Mouse (Mus musculus) liver, postnatal 0 days (tissue): ENCODE results near the gene Fbf1. TPM values are rescaled to one million over a fixed set of nuclear protein-coding genes. Genes with fewer than 3 reads are reported as not detected.

Source experiments
- ATAC-seq: fragments of 200-750 bp; cut with Nextera tagmentation; 2 replicates; pipeline ENCODE4 v1.8.0; 2017; ENCODE audit warnings: mild to moderate bottlenecking, moderate library complexity
- DNase-seq: peaks from one replicate; pipeline ENCODE4 v3.0.0-alpha.2; 2016
- H3K27ac ChIP-seq: fragments of 300-500 bp; sonication (generic); 2 replicates; pipeline ENCODE4 v1.5.1; 2014; ENCODE audit warnings: antibody characterized with exemption, moderate library complexity, mild to moderate bottlenecking, low read depth
- H3K27me3 ChIP-seq: fragments of 300-500 bp; sonication (generic); 2 replicates; pipeline ENCODE4 v1.6.1; 2014; ENCODE audit warnings: low read length, control low read depth, mixed read lengths; ENCODE audit not compliant: insufficient read depth
- H3K36me3 ChIP-seq: fragments of 300-500 bp; sonication (generic); replicated peaks from 2 replicates; pipeline ENCODE4 v1.6.1; 2014; ENCODE audit warnings: mild to moderate bottlenecking, control low read depth, low read length, moderate library complexity, mixed read lengths; ENCODE audit not compliant: insufficient read depth
- H3K4me1 ChIP-seq: fragments of 300-500 bp; sonication (generic); 2 replicates; pipeline ENCODE4 v1.6.1; 2014; ENCODE audit warnings: antibody characterized with exemption, mild to moderate bottlenecking, control low read depth; ENCODE audit not compliant: insufficient read depth
- H3K4me2 ChIP-seq: fragments of 300-500 bp; sonication (generic); 2 replicates; pipeline ENCODE4 v1.6.1; 2014; ENCODE audit warnings: low read depth, mild to moderate bottlenecking, low read length, moderate library complexity, mixed read lengths
- H3K4me3 ChIP-seq: fragments of 300-500 bp; sonication (generic); 2 replicates; pipeline ENCODE4 v1.5.1; 2014; ENCODE audit warnings: low read depth, low read length
- H3K9ac ChIP-seq: fragments of 300-500 bp; sonication (generic); replicated peaks from 2 replicates; pipeline ENCODE4 v1.6.1; 2014; ENCODE audit warnings: mild to moderate bottlenecking, moderate library complexity
- H3K9me3 ChIP-seq: fragments of 300-500 bp; sonication (generic); 2 replicates; pipeline ENCODE4 v1.6.1; 2016; ENCODE audit warnings: mild to moderate bottlenecking, control low read depth, low read length, mixed read lengths
- CTCF ChIP-seq: sonication (generic); IDR thresholded peaks from 2 replicates; pipeline ENCODE4 v1.5.1; 2016; ENCODE audit warnings: antibody characterized with exemption, low read depth
- EP300 ChIP-seq: IDR thresholded peaks from 2 replicates; pipeline ENCODE4 v1.6.1; 2016; ENCODE audit warnings: antibody characterized with exemption, low read depth, mild to moderate bottlenecking
- WGBS: fragments of 180-500 bp; shearing (Covaris S2); extraction: QIAGEN DNeasy Blood & Tissue Kit; methylation state at CpG from one replicate; pipeline ENCODE4 v1.1.7; 2014; ENCODE audit not compliant: insufficient replicate concordance; 5-methylcytosine and 5-hydroxymethylcytosine counted together
- polyA plus RNA-seq: library from polyadenylated mRNA; unstranded; fragments of >200 nt; fragmentation: Nextera tagmentation; extraction: Ambion mirVana; gene quantifications from 2 replicates; pipeline ENCODE4 v1.2.1, GENCODE M21; 2015

Gene Fbf1
- 2.2 and 2.3 TPM in 2 replicates for polyA plus RNA-seq

- Histone ChIP-seq H3K4me2 (peak within 1 kb of the TSS; percentile 84), H3K27ac (peak within 1 kb of the TSS; percentile 52), H3K9me3 (no peaks in the 10 kb centered on the region), H3K36me3 (peaks cover 15% of the 10 kb centered on the region), H3K4me3 (peak within 1 kb of the TSS; percentile 72), H3K27me3 (no peaks in the 10 kb centered on the region), H3K9ac (peak within 1 kb of the TSS; percentile 71), H3K4me1 (peaks cover 18% of the 10 kb centered on the region)
- under 1% methylated on average over 40 of the region's 40 CpGs for WGBS
- DNase-seq (peak; percentile 95), ATAC-seq (peak; percentile 88)
- no peak for TF ChIP-seq EP300
- no peak for TF ChIP-seq CTCF
Measured at GRCm38 (mm10) chr11:116167884-116168439, at the start of gene Fbf1. Fbf1 (minus strand) TSS chr11:116168166.

- no peaks in the 10 kb centered on the region for H3K9me3 ChIP-seq
- H3K4me2 ChIP-seq: no peak overlapping the region
- whole genome bisulfite sequencing: 79% methylated on average over 11 of the region's 11 CpGs
Measured at GRCm38 (mm10) chr11:116216549-116216948, 48.6 kb upstream of the Fbf1 start.

GRCm38 (mm10) chr11:116215991-116216390, 48.0 kb upstream of the Fbf1 start:
- 0 out of 2 replicates have a peak, but pooled peaks cover under 1% of the 10 kb centered on the region for H3K27me3 ChIP-seq
- no peak overlapping the region for H3K9ac ChIP-seq
- no peak overlapping the region for H3K27ac ChIP-seq
- 92% methylated on average over 6 of the region's 6 CpGs for WGBS
- DNase-seq: no peak
- no peak overlapping the region for H3K4me3 ChIP-seq
- ATAC-seq: no peak
- H3K36me3 ChIP-seq: no peaks in the 10 kb centered on the region
- no peak overlapping the region for H3K4me2 ChIP-seq
- no peaks in the 10 kb centered on the region for H3K9me3 ChIP-seq
- H3K4me1 ChIP-seq: peaks cover 27% of the 10 kb centered on the region
- TF ChIP-seq CTCF: no peak
- TF ChIP-seq EP300: no peak

More at GRCm38 (mm10) chr11:116216549-116216948, 48.6 kb upstream of the Fbf1 start:
- no peak for ATAC-seq
- H3K36me3 ChIP-seq: no peaks in the 10 kb centered on the region
- no peak overlapping the region for H3K9ac ChIP-seq
- peaks cover 27% of the 10 kb centered on the region for H3K4me1 ChIP-seq
- peaks cover 6% of the 10 kb centered on the region for H3K27me3 ChIP-seq
- TF ChIP-seq CTCF (no peak), EP300 (no peak)
- no peak for DNase-seq
- no peak overlapping the region for H3K27ac ChIP-seq
- H3K4me3 ChIP-seq: no peak overlapping the region

- Histone ChIP-seq H3K4me3 (no peak overlapping the region), H3K4me2 (no peak overlapping the region), H3K9ac (no peak overlapping the region), H3K9me3 (no peaks in the 10 kb centered on the region), H3K27ac (no peak overlapping the region), H3K4me1 (peaks cover 22% of the 10 kb centered on the region), H3K27me3 (no peaks in the 10 kb centered on the region), H3K36me3 (no peaks in the 10 kb centered on the region)
- TF ChIP-seq EP300 (no peak), CTCF (peak; percentile 60)
- DNase-seq (peak; percentile 63), ATAC-seq (no peak)
- 84% methylated on average over 7 of the region's 7 CpGs for WGBS
Measured at GRCm38 (mm10) chr11:116215181-116215580, 47.2 kb upstream of the Fbf1 start.

GRCm38 (mm10) chr11:116213877-116214510, 46.0 kb upstream of the Fbf1 start:
- peaks cover 13% of the 10 kb centered on the region for H3K4me1 ChIP-seq
- H3K9me3 ChIP-seq: no peaks in the 10 kb centered on the region
- ATAC-seq (no peak), DNase-seq (no peak)
- H3K27me3 ChIP-seq: no peaks in the 10 kb centered on the region
- TF ChIP-seq EP300 (no peak), CTCF (no peak)
- no peak overlapping the region for H3K4me3 ChIP-seq
- H3K9ac ChIP-seq: no peak overlapping the region
- no peak overlapping the region for H3K27ac ChIP-seq
- H3K4me2 ChIP-seq: no peak overlapping the region
- no peaks in the 10 kb centered on the region for H3K36me3 ChIP-seq
- WGBS: 87% methylated on average over 13 of the region's 13 CpGs

- Histone ChIP-seq H3K9ac (no peak overlapping the region), H3K4me2 (no peak overlapping the region), H3K36me3 (no peaks in the 10 kb centered on the region), H3K27ac (no peak overlapping the region), H3K4me3 (no peak overlapping the region), H3K9me3 (no peaks in the 10 kb centered on the region), H3K27me3 (no peaks in the 10 kb centered on the region), H3K4me1 (peaks cover 3% of the 10 kb centered on the region; the same call in 1 of the 2 replicates)
- peak; percentile 24; the same call in 1 of the 2 replicates for ATAC-seq
- 73% methylated on average over 6 of the region's 6 CpGs for WGBS
- no peak for TF ChIP-seq EP300
- TF ChIP-seq CTCF: no peak
- DNase-seq: peak; percentile 16
Measured at GRCm38 (mm10) chr11:116212847-116213246, 44.9 kb upstream of the Fbf1 start.
